Mouse (Mus musculus): ENCODE results near the gene AI464131. TPM values are rescaled to one million over a fixed set of nuclear protein-coding genes. Genes with fewer than 3 reads are reported as not detected.

The AI464131 gene
- polyA plus RNA-seq (2017; shearing (Covaris generic)), result 0.06 TPM

GRCm38 (mm10) chr4:41502986-41503412 is at the start of gene AI464131:
TSS of gene AI464131 (minus strand) at chr4:41503076.

GRCm38 (mm10) chr4:41517233-41517632 is 14.4 kb upstream of the AI464131 start, which contains the start of gene 1110017D15Rik:
TSS of gene 1110017D15Rik (minus strand) at chr4:41517333.

GRCm38 (mm10) chr4:41464345-41465286 is 38.3 kb downstream of the AI464131 start, which contains the start of the genes Kif24 and Nudt2:
TSS of gene Kif24 (minus strand) at chr4:41464887.
TSS of gene Nudt2 (plus strand) at chr4:41465151.

Other genes with a start within 250 kb of the AI464131 start
- gene Ubap2, start 227.9 kb downstream of the AI464131 start, polyA plus RNA-seq (2017; shearing (Covaris generic)), result 51.7 TPM
- 64.4 TPM for gene Dcaf12, start 188.2 kb downstream of the AI464131 start, polyA plus RNA-seq (2017; shearing (Covaris generic))
- gene Ubap1, start 154.1 kb downstream of the AI464131 start, polyA plus RNA-seq (2017; shearing (Covaris generic)), result 86.8 TPM
- gene Kif24, start 38.2 kb downstream of the AI464131 start, polyA plus RNA-seq (2017; shearing (Covaris generic)), result 1.2 TPM
- gene Nudt2, start 37.9 kb downstream of the AI464131 start, polyA plus RNA-seq (2017; shearing (Covaris generic)), result 22.1 TPM
- gene 1110017D15Rik, start 14.3 kb upstream of the AI464131 start, polyA plus RNA-seq (2017; shearing (Covaris generic)), result not detected
- gene Fam219a, start 66.5 kb upstream of the AI464131 start, polyA plus RNA-seq (2017; shearing (Covaris generic)), result 1.6 TPM
- not detected for gene Dnaic1, start 66.7 kb upstream of the AI464131 start, polyA plus RNA-seq (2017; shearing (Covaris generic))
- gene Enho, start 137.2 kb upstream of the AI464131 start, polyA plus RNA-seq (2017; shearing (Covaris generic)), result not detected
- gene Cntfr, start 194.0 kb upstream of the AI464131 start, polyA plus RNA-seq (2017; shearing (Covaris generic)), result not detected
- gene Il11ra1, start 196.9 kb upstream of the AI464131 start, polyA plus RNA-seq (2017; shearing (Covaris generic)), result 8.7 TPM
- 54.4 TPM for gene Rpp25l, start 210.5 kb upstream of the AI464131 start, polyA plus RNA-seq (2017; shearing (Covaris generic))
- 142 TPM for gene Dctn3, start 220.1 kb upstream of the AI464131 start, polyA plus RNA-seq (2017; shearing (Covaris generic))
- gene Arid3c, start 228.1 kb upstream of the AI464131 start, polyA plus RNA-seq (2017; shearing (Covaris generic)), result not detected